Mouse (Mus musculus) hindbrain, embryonic 10.5 days (tissue): ENCODE results near the gene Rbfox2. TPM values are rescaled to one million over a fixed set of nuclear protein-coding genes. Genes with fewer than 3 reads are reported as not detected.

Experiments used
- DNase-seq: peaks from one replicate; pipeline ENCODE4 v3.0.0-alpha.2; 2017; ENCODE audit warnings: low spot score
- H3K27ac ChIP-seq: fragments of 300-500 bp; sonication (generic); 2 replicates; pipeline ENCODE4 v1.5.1; 2016; ENCODE audit warnings: mild to moderate bottlenecking, moderate library complexity
- H3K27me3 ChIP-seq: fragments of 300-500 bp; sonication (generic); 2 replicates; pipeline ENCODE4 v1.6.1; 2016; ENCODE audit warnings: mild to moderate bottlenecking; ENCODE audit not compliant: poor library complexity, insufficient read depth, severe bottlenecking
- H3K36me3 ChIP-seq: fragments of 300-500 bp; sonication (generic); 2 replicates; pipeline ENCODE4 v1.6.1; 2016; ENCODE audit warnings: mild to moderate bottlenecking, moderate library complexity
- H3K4me1 ChIP-seq: fragments of 300-500 bp; sonication (generic); replicated peaks from 2 replicates; pipeline ENCODE4 v1.6.1; 2016; ENCODE audit warnings: mild to moderate bottlenecking
- H3K4me3 ChIP-seq: fragments of 300-500 bp; sonication (generic); 2 replicates; pipeline ENCODE4 v1.5.1; 2016; ENCODE audit warnings: mild to moderate bottlenecking, moderate library complexity
- H3K9me3 ChIP-seq: fragments of 300-500 bp; sonication (generic); 2 replicates; pipeline ENCODE4 v1.6.1; 2016; ENCODE audit warnings: mild to moderate bottlenecking, moderate library complexity
- WGBS: fragments of 180-500 bp; shearing (Covaris S2); methylation state at CpG from one replicate; pipeline ENCODE4 v1.1.7; 2016; 5-methylcytosine and 5-hydroxymethylcytosine counted together
- polyA plus RNA-seq: library from polyadenylated mRNA; unstranded; fragments of >200 nt; fragmentation: Nextera tagmentation; extraction: Ambion mirVana; gene quantifications from 2 replicates; pipeline ENCODE4 v1.2.1, GENCODE M21; 2016

Gene Rbfox2
- polyA plus RNA-seq, 1 experiment from 2014 or later, result 77.8 TPM

DNA sequence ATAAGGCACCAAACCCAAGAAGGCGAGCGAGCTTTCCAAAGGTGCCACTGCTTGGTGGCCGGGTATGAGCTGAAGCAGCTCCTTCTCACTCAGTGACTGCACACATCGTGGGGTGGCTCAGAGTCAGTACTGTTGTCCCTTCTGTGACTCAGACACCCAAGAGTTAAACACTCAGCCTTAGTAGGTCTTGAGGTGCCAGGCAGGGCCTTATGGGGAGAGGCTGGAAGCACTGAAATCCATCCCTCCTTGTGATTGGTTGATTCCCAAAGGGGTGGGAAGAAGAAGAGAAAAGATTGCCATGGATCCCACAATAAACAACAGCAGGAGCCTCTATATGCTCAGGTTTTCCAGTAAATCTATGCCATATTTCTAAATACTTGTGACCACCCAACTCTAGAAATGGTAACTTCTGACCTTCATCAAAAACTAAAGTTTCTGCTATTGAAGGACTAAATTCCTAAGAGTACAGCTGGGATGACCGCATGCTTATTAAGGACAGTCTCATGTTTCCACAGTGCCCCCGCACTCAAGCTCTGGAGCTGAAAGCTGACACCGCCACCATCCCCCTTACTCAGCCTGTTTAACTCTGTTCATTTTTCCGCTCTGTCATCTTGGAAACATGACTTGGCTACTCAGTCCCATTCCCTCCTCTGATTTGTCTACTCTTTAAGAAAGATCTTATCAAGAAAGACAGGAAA lies 92.2 kb downstream of the Rbfox2 start:
- DNase-seq, result peak; percentile 72
- Histone ChIP-seq H3K4me3 (0 out of 2 replicates have a peak overlapping the region, but pooled peaks have one; percentile 26), H3K36me3 (no peaks in the 10 kb centered on the region), H3K4me1 (peaks cover 58% of the 10 kb centered on the region), H3K9me3 (no peaks in the 10 kb centered on the region), H3K27ac (peak overlapping the region; percentile 78), H3K27me3 (no peaks in the 10 kb centered on the region)
- 36% methylated on average over 8 of the region's 8 CpGs for WGBS

DNA sequence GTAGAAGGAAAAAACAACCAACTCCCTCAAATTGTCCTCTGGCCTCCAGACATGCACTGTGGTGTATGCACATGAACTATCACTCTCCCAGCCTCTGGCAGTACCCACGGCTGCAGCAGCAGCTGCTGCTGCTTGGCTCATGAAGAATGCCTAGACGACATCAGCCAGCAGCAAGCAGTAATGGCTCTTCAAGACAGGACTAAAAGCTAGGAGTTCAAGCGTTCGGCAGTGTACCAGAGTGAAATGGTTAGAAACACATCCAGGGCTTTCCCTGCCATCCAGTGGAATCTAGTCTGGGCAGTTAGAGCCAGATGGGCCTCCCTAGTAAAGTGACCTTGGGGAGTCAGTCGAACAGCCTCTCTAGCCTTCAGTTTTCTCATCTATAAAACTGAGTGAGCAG lies 93.0 kb downstream of the Rbfox2 start:
- peaks cover 58% of the 10 kb centered on the region for H3K4me1 ChIP-seq
- WGBS, result 54% methylated on average over 5 of the region's 5 CpGs
- H3K9me3 ChIP-seq, result no peaks in the 10 kb centered on the region
- no peaks in the 10 kb centered on the region for H3K27me3 ChIP-seq
- H3K27ac ChIP-seq, result peak overlapping the region; percentile 68
- DNase-seq, result no peak
- no peaks in the 10 kb centered on the region for H3K36me3 ChIP-seq
- no peak overlapping the region for H3K4me3 ChIP-seq

DNA sequence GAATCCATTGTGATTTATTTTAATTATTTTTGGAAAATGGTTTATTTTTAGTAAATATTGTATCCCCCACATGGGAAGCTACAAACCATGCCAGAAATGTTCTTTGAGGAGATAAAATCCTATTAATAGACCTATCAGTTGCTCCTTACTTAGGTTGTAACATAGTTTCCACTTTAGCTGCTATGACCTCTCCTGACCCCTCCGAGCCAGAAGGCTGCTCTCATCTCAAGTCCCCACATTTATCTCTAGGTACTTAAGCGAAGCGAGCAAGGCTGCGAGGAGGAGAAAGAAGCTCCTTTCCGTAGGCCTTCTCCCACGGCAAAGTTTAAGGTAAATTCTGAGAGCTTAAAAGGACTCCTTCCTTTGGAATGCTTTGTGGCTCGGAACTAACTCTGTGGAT lies 94.0 kb downstream of the Rbfox2 start:
- H3K4me1 ChIP-seq, result peaks cover 56% of the 10 kb centered on the region
- H3K36me3 ChIP-seq, result no peaks in the 10 kb centered on the region
- no peaks in the 10 kb centered on the region for H3K27me3 ChIP-seq
- no peak overlapping the region for H3K4me3 ChIP-seq
- WGBS, result 68% methylated on average over 7 of the region's 7 CpGs
- no peaks in the 10 kb centered on the region for H3K9me3 ChIP-seq
- no peak for DNase-seq
- 0 out of 2 replicates have a peak overlapping the region, but pooled peaks have one; percentile 29 for H3K27ac ChIP-seq

DNA sequence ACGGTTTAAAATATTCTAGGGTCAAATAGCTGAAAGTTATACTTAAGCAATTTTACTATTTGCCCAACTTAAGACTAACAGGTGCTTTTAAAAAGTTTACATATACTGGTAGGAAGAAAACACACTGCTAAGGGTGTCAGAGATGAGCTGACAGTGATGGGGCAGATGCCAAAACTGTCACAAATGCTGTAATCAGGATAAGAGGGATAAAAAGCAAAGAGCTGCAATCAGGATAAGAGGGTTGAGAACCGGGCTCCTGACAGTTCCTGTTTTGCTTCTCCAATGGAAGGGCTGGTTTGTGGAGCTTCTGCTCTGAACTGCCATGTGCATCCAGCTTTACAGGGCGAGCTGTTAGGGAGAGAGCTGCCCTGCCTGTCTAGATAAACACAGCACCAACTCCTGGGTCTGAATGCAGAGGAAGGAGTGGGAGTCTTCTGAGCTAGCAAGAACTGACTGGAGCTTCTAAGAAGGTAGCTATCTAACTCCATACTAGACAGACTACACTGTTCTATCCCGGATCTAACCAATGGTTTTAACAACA lies 94.5 kb downstream of the Rbfox2 start:
- Histone ChIP-seq H3K36me3 (no peaks in the 10 kb centered on the region), H3K4me3 (no peak overlapping the region), H3K4me1 (peaks cover 52% of the 10 kb centered on the region), H3K9me3 (no peaks in the 10 kb centered on the region), H3K27me3 (no peaks in the 10 kb centered on the region), H3K27ac (no peak overlapping the region)
- 81% methylated on average over 4 of the region's 4 CpGs for WGBS
- DNase-seq, result no peak

DNA sequence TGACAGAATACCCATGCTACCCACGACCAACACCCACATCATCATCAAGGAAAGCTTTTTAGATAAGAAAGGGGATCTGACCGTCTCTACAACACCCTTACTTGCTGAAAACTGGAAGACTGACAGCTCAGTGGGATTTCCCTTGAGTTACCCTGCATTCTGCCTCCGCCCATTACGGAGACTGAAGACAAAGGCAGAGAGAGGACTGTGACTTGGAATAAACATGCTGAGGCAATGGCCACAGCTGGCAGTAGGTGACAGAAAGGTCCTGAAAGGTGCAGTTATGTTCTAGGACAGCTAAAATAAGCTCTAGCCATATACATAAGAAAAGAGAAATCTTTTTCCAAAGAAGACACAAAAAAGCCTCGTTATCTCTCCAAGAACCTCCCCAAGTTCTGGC lies 99.8 kb downstream of the Rbfox2 start:
- H3K36me3 ChIP-seq, result no peaks in the 10 kb centered on the region
- no peak overlapping the region for H3K4me3 ChIP-seq
- no peak for DNase-seq
- peaks cover 44% of the 10 kb centered on the region for H3K4me1 ChIP-seq
- H3K9me3 ChIP-seq, result no peaks in the 10 kb centered on the region
- 69% methylated on average over 5 of the region's 5 CpGs for WGBS
- H3K27ac ChIP-seq, result no peak overlapping the region
- H3K27me3 ChIP-seq, result no peaks in the 10 kb centered on the region

DNA sequence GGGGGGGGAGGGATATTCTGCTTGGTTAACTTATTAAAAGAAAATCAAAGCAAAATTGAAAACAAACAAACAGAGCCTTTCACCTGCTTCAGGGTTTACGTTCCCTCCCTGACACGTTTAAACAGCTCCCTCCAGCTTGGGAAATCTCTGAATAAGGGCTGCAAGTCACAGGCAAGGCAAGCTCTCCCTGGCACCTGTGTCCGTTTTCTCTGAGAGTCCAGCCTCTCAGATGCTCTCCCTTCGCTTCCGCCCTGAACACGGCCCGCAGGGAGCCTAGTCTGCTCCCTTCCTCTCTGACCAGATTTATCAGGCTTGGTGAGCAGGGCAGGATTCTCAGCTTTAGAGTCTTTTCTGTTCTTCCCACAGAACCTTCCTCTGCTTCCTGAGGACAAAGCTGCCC lies 101.9 kb downstream of the Rbfox2 start:
- no peak overlapping the region for H3K27ac ChIP-seq
- DNase-seq, result no peak
- no peaks in the 10 kb centered on the region for H3K27me3 ChIP-seq
- H3K9me3 ChIP-seq, result no peaks in the 10 kb centered on the region
- peaks cover 45% of the 10 kb centered on the region for H3K4me1 ChIP-seq
- 69% methylated on average over 7 of the region's 7 CpGs for WGBS
- H3K4me3 ChIP-seq, result no peak overlapping the region
- H3K36me3 ChIP-seq, result peaks cover 4% of the 10 kb centered on the region; the same call in 1 of the 2 replicates

DNA sequence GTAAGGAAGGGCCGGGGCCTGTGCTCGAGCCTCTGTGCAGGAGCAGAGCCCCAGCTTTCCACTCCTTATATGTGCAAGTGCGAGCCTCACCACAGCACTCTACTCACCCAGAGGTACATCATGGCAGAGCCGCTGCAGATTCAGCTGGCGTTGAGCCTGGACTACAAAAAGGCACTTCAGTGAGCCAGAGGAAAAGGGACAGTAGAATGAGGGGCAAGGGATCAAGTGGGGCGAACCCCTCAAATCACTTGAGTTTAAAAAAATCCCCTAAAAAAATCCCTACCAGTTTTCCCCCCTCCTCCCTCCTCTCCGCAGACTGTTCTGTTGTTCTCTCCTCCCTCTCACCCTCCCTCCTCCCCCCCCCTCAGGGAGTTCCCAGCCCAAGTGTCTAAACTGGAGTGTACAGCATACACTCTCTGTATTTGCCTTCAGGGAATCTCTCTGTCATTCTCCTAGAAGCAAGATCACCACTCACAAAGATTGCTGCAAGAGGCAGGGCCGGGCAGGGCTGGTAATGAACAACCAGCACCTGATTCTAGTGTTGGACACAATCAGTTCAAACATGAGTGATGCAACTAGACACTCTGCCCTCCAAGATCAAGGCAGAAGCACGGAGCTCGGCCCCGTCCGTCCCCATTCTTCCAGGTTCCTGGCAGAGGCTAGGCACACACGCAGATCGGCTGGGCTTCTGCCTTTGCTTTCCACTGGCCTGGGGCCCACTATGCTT lies 103.4 kb downstream of the Rbfox2 start:
- H3K9me3 ChIP-seq, result no peaks in the 10 kb centered on the region
- no peak overlapping the region for H3K4me3 ChIP-seq
- WGBS, result 71% methylated on average over 14 of the region's 14 CpGs
- H3K27me3 ChIP-seq, result no peaks in the 10 kb centered on the region
- DNase-seq, result peak; percentile 13
- peak overlapping the region; percentile 50; the same call in 1 of the 2 replicates for H3K27ac ChIP-seq
- H3K36me3 ChIP-seq, result peaks cover 4% of the 10 kb centered on the region; the same call in 1 of the 2 replicates
- peaks cover 45% of the 10 kb centered on the region for H3K4me1 ChIP-seq

DNA sequence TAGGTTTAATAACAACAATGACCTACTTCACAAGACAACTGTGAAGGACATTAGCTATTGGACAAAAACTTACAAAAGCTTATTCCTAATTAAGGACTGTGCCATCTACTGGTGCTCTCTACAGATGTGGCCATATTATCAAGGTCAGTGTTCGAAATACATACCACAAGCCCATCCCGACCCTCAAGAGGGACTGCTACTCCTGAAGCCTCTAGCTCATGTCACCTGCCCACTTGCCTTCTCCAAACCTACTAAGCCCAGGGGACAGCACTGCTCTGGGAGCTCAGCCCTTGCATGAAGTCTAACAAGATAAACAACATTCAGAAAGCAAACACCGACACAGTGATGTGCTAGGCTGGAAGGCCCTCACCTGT lies 103.9 kb downstream of the Rbfox2 start:
- peaks cover 45% of the 10 kb centered on the region for H3K4me1 ChIP-seq
- no peaks in the 10 kb centered on the region for H3K9me3 ChIP-seq
- H3K27me3 ChIP-seq, result no peaks in the 10 kb centered on the region
- H3K4me3 ChIP-seq, result no peak overlapping the region
- 91% methylated on average over 3 of the region's 3 CpGs for WGBS
- DNase-seq, result no peak
- peaks cover 4% of the 10 kb centered on the region; the same call in 1 of the 2 replicates for H3K36me3 ChIP-seq
- H3K27ac ChIP-seq, result no peak overlapping the region

DNA sequence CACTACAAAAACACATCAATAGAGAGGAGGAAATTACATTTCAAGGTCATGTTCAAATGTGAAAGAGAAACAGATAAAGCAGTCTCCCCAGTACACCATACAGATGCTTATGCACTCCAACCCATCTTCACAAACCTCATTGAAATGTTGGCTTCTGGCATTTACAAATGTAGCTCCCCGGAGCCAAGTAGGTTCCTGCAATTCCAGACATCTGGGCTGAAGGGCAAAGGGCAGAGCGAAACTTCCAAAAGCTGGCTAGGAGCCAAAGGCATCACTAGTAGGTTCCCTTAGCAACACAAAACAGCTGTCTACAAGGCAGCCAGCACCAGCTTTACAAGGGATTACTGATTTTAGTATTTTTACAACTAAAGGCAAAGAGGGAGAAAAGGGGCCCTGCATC lies 104.6 kb downstream of the Rbfox2 start:
- peaks cover 4% of the 10 kb centered on the region; the same call in 1 of the 2 replicates for H3K36me3 ChIP-seq
- H3K9me3 ChIP-seq, result no peaks in the 10 kb centered on the region
- H3K4me3 ChIP-seq, result no peak overlapping the region
- 50% methylated on average over 2 of the region's 2 CpGs for WGBS
- H3K27me3 ChIP-seq, result no peaks in the 10 kb centered on the region
- peaks cover 44% of the 10 kb centered on the region for H3K4me1 ChIP-seq
- no peak overlapping the region for H3K27ac ChIP-seq
- peak; percentile 63 for DNase-seq

DNA sequence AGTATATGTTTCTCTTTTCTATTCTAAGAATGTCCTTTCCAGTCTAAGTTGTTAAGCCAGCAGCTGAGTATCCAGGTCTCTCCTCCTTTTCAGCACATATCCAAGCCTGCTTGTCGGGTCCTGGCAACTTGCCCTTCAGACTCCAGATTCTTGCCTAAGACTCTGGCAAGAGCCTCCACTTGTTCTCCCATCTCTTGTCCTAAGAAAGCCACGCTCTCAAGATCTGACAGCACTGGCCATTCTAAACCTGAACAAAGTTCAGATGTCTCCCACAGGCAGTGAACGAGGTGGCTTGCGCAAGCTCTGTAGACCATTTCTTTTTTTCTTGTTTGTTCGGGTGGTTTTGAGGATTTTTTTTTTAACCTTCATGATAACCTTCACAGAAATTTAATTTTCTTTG lies 110.0 kb downstream of the Rbfox2 start:
- no peak for DNase-seq
- Histone ChIP-seq H3K36me3 (peaks cover 4% of the 10 kb centered on the region; the same call in 1 of the 2 replicates), H3K4me3 (no peak overlapping the region), H3K4me1 (no peaks in the 10 kb centered on the region), H3K27me3 (no peaks in the 10 kb centered on the region), H3K9me3 (no peaks in the 10 kb centered on the region), H3K27ac (no peak overlapping the region)
- WGBS, result 92% methylated on average over 5 of the region's 5 CpGs

DNA sequence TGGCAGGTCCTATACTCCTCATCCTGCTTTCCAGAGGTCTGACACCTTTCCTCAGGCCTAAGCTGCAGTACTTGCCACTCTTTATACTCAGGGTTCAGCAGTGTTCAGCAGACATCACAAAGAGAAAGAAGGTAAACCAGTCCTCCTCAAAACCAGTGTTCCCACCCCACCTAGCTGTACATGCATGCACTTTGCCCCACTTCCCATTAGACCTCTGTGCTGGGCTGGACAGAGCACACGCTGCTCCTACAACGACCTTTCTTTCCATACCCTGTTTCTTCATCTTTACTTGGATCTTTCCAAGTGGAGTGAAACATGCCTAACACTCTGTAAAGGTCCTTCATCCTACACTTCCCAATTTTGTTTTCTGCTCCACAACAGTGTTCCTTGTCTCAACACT lies 110.8 kb downstream of the Rbfox2 start:
- Histone ChIP-seq H3K27ac (no peak overlapping the region), H3K9me3 (no peaks in the 10 kb centered on the region), H3K36me3 (no peaks in the 10 kb centered on the region), H3K27me3 (no peaks in the 10 kb centered on the region), H3K4me1 (no peaks in the 10 kb centered on the region), H3K4me3 (no peak overlapping the region)
- 88% methylated on average over 2 of the region's 2 CpGs for WGBS
- no peak for DNase-seq

DNA sequence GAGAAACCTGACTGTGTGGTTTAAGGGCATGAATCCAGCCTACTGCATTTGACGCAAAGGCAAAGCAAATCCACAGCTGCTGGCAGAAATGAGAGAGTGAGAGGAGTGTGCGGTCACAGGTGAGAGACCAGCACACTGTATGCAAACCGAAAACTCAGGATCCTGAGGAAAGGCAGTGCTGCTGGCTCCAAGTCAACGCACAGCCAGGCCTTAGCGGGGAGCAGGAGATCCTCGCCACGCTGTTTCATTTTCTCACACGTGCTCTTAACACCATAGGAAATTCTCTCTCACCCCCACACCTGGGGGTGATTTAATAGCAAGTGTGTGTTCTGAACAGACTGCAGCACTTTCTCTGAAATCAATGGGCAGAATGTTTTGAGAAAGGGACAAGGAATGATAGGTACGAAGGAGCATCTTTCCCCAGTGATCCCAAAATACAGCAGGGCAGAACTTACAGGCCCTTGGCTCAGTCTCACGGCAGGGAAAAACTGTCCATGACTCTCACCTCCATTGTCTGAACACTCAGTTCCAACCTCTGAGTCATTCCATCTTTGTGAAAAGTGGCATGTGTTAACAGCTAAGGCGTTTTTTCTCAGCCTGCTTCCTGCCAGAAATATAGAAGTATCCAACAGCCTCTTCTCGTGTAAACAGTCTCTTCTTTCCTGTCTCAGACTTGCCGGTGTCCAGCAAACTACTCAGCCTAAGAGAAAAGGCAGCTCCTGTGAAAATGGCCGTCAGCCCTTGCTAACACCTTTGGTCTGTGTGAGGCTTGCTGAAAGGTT lies 114.5 kb downstream of the Rbfox2 start:
- no peaks in the 10 kb centered on the region for H3K36me3 ChIP-seq
- no peaks in the 10 kb centered on the region for H3K9me3 ChIP-seq
- no peak overlapping the region for H3K27ac ChIP-seq
- H3K27me3 ChIP-seq, result no peaks in the 10 kb centered on the region
- DNase-seq, result no peak
- no peak overlapping the region for H3K4me3 ChIP-seq
- peaks cover 8% of the 10 kb centered on the region for H3K4me1 ChIP-seq
- 84% methylated on average over 14 of the region's 14 CpGs for WGBS
